Mouse (Mus musculus): ENCODE results near the gene Gm5725.
"Not testable (repeated sequence)": the region's sequence is repeated elsewhere in the genome, so short reads cannot be mapped to it uniquely, and the experiment has no call there.

DNA sequence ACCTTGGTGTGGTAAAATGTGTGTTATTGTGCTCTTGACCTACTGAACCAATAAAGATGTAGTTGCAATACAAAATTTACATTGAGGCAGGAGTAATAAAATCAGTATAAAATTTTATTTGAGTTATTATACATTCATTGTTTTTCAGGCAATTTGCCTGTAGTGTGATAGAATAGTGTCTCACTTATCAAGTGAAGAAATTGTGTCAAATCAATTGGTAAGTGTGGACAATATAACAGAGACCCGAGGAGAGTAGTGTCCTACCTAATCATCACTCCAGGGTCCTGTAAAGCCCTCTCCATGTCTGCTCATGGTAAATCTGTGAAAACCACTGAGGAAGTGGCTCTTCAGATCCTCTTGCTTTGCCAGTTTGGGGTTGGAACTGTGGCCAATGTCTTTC, 12.0 kb downstream of the Gm5725 start, which contains the start of gene Vmn1r135:
- TF ChIP-seq CTCF (IDR thresholded peaks at IDR 0.05; ENCODE audit: extremely low read depth, insufficient read depth, insufficient read length, insufficient replicate concordance); POLR2A (IDR thresholded peaks at IDR 0.05; ENCODE audit: low read depth, low read length): not testable (repeated sequence)
